Mouse (Mus musculus): ENCODE results near the gene Olfr1402.

Gene Olfr1402

GRCm38 (mm10) chr3:97421920-97422319 lies at the start of gene Olfr1402:
Gene Olfr1402 (minus strand): TSS chr3:97422020.
- DNase-seq (ENCODE audit: low spot score in 2 of 2): no peak

GRCm38 (mm10) chr3:97455286-97455685 lies 33.5 kb upstream of the Olfr1402 start:
- DNase-seq (ENCODE audit: low spot score in 2 of 2): no peak

- no peak for DNase-seq (ENCODE audit: low spot score in 2 of 2)
These were observed 16.8 kb upstream of the Olfr1402 start for GRCm38 (mm10) chr3:97438619-97439018.

DNA sequence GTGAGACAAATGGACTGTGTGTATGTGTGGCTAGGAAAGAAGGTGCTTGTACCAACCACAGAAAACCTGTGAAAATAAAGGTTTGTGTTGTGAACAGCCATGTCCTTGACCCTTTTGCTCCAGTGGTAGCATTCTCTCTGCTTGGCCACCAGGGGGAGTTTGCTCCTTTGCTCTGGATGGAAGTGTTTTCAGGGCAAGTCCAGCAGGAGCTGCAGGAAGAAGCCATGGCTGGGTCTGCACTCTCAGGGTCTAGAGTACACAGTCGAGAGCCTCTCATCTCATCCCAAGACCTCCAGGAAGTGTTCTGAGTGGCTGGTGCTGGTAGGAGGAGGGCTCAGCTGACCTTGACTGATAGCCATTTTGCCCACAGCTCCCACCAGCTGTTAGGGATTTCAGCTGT lies 27.5 kb downstream of the Olfr1402 start:
- peak in 1 of 2 experiments; percentile 61 for DNase-seq (ENCODE audit: low spot score in 2 of 2)

DNA sequence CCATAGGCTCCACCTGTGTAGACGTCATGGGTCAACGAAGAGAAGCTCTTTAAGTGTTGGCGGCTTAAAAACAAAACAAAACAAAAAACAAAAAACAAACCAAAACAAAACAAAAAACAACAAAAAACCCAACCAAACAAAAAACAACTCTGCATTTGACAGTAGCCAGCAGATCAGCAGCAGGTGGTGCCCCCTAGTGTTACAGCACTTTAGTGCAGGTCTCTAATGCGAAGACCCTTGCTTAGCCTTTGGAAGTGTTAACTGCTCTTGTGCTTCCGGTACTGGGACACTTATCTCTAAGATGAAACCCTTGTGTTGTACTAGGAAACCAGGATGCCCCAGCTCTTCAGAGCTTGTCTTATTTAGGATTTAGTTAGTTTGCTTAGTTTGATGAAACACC lies 28.7 kb downstream of the Olfr1402 start:
- DNase-seq (ENCODE audit: low spot score in 2 of 2): no peak

DNA sequence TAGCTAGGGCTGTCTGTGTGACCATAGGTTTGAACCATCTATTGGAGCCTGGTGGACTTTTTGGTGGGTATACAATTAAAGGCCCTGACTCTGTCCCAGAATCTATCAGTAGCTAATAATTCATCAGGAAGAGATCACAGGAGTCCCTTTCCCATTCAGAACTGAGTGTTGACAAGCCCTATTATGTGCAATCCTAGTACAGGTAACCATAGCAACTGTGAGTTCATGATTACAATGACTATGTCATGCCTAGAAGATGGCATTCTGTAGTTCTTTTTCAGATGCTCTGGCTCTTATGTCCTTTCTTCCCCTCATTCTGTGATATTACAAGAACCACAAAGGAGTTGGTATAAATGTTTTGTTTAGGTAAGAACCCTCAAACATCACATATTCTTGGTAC lies 51.4 kb downstream of the Olfr1402 start:
- DNase-seq (ENCODE audit: low spot score in 2 of 2): no peak

- DNase-seq (ENCODE audit: low spot score in 2 of 2): no peak
These were observed 58.3 kb downstream of the Olfr1402 start for GRCm38 (mm10) chr3:97363418-97364098.

DNA sequence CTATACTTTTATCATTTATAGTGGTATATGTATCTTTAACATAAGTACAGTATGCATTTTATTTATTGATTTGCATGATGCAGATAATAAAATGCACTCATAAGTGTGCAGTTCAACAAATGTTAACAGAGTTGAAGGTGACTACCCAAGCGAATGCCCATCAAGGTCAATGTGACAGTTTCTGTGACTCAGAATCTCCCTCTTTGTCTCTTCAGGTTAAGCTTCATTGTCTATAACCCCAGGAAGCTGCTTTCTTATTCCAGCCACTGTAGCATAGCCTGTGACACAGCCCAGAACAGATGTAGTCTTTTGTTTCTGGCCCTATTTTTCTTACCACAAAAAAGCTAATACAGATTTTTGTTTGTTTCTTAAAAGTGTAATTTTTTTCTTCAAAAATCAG lies 63.4 kb downstream of the Olfr1402 start:
- DNase-seq (ENCODE audit: low spot score in 2 of 2): no peak
